Comparison of ENCODE assay signal across 8 mouse cellular contexts in the genomic region with DNA sequence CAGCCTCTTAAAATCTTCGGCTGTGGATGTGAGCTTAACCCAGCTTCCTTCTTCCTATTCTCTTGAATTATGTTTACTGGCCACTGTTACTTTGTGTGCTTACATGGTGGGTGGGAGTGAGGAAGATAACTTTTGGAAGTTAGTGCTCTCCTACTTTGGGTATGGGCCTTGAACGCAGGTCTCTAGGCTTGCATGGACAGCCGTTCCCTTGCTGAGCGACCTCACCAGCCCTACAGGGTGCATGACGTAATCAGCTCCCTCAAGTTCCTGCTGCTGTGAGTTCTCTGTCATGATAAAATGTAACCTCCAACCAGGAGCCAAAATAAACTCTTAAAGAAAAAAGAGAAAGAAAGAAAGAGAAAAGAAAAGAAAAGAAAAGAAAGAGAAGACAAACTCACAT. TPM values are rescaled to one million over a fixed set of nuclear protein-coding genes. Genes with fewer than 3 reads are reported as not detected.
DNase-seq lines count a peak whose midpoint lies in the region; ATAC-seq lines count a peak whose summit lies in the region.

No protein-coding gene starts in this region.

- peak overlapping the region; percentile 43; the same call in 1 of the 2 replicates for H3K4me2 ChIP-seq in hindbrain, embryonic 13.5 days
- H3K4me2 ChIP-seq in hindbrain, embryonic 11.5 days (replicated peaks; ENCODE audit: low read depth, low read length) = no peak overlapping the region

- H3K27ac ChIP-seq in hindbrain, embryonic 13.5 days = no peak overlapping the region
- H3K27ac ChIP-seq in hindbrain, embryonic 11.5 days (ENCODE audit: low read depth, low read length) = no peak overlapping the region
- H3K27ac ChIP-seq in macrophage = 0 out of 2 replicates have a peak overlapping the region, but pooled peaks have one; percentile 16

- H3K4me3 ChIP-seq in hindbrain, embryonic 13.5 days = no peak overlapping the region
- no peak overlapping the region for H3K4me3 ChIP-seq in hindbrain, embryonic 11.5 days (ENCODE audit: low read depth, low read length)
- H3K4me3 ChIP-seq in macrophage (ENCODE audit: inconsistent target) = peak overlapping the region; percentile 19; the same call in 1 of the 2 replicates

- H3K4me1 ChIP-seq in hindbrain, embryonic 13.5 days (replicated peaks) = peaks cover 27% of the 10 kb centered on the region
- H3K4me1 ChIP-seq in hindbrain, embryonic 11.5 days (replicated peaks; ENCODE audit: control insufficient read depth, insufficient read depth, low read length) = peaks cover 3% of the 10 kb centered on the region; the same call in 1 of the 2 replicates

- H3K79me2 ChIP-seq in macrophage (ENCODE audit: inconsistent target) = no peaks in the 10 kb centered on the region

- DNase-seq in hindbrain, embryonic 11.5 days (ENCODE audit: low spot score) = no peak
- DNase-seq in R1 (ENCODE audit: low read depth, low spot score) = peak; percentile 12
- no peak for DNase-seq in cerebellum, postnatal 36 days
- DNase-seq in thymus, adult 18-20 months = no peak
- no peak for DNase-seq in cerebellum, postnatal 4 days (ENCODE audit: low spot score in 2 of 2)

- H3K27me3 ChIP-seq in hindbrain, embryonic 13.5 days = no peaks in the 10 kb centered on the region
- no peaks in the 10 kb centered on the region; the same call in 1 of the 2 replicates for H3K27me3 ChIP-seq in hindbrain, embryonic 11.5 days (ENCODE audit: control insufficient read depth, insufficient read depth, low read length)

- no peak overlapping the region for H3K9ac ChIP-seq in hindbrain, embryonic 13.5 days
- H3K9ac ChIP-seq in hindbrain, embryonic 11.5 days (ENCODE audit: low read depth, low read length) = no peak overlapping the region

- no peaks in the 10 kb centered on the region for H3K9me3 ChIP-seq in hindbrain, embryonic 13.5 days
- H3K9me3 ChIP-seq in hindbrain, embryonic 11.5 days (ENCODE audit: control insufficient read depth, low read length) = no peaks in the 10 kb centered on the region

- ATAC-seq in hindbrain, embryonic 13.5 days (ENCODE audit: low FRiP score) = no peak
- ATAC-seq in hindbrain, embryonic 11.5 days (ENCODE audit: low FRiP score) = no peak
- peak; percentile 53 for ATAC-seq in granulocyte monocyte progenitor cell, adult 5-6 weeks (replicated peaks; ENCODE audit: poor library complexity, severe bottlenecking)

- WGBS in hindbrain, embryonic 13.5 days = 77% methylated on average over 5 of the region's 5 CpGs
- 80% methylated on average over 5 of the region's 5 CpGs for WGBS in hindbrain, embryonic 11.5 days
- WGBS in macrophage (ENCODE audit: missing documents) = 52% methylated on average over 5 of the region's 5 CpGs

- H3K36me3 ChIP-seq in hindbrain, embryonic 13.5 days = no peaks in the 10 kb centered on the region
- no peaks in the 10 kb centered on the region for H3K36me3 ChIP-seq in hindbrain, embryonic 11.5 days (ENCODE audit: control insufficient read depth, insufficient read depth, low read length)
- no peaks in the 10 kb centered on the region for H3K36me3 ChIP-seq in macrophage (ENCODE audit: inconsistent target)

RNA-seq across cellular contexts. Expression of a gene that starts 13.9 kb away (rescaled TPM):
- polyA plus RNA-seq in hindbrain, embryonic 13.5 days (2015; fragmentation: Nextera tagmentation; extraction: Ambion mirVana) = 1.0 and 1.1 TPM in 2 replicates
- 0.86 and 1.2 TPM in 2 replicates for polyA plus RNA-seq in hindbrain, embryonic 11.5 days (2014; fragmentation: Nextera tagmentation; extraction: Ambion mirVana)
- total RNA-seq in granulocyte monocyte progenitor cell, adult 5-6 weeks (2014; fragmentation: Nextera tagmentation) = not detected in 2 replicates
- total RNA-seq in granulocyte monocyte progenitor cell, adult 5-6 weeks (2017) = 0.30 TPM in 1 of 2 replicates, not detected in the other
- total RNA-seq in macrophage (2018; cell fraction: chromatin; rRNA removed) = under 1 TPM in 1 of 26 experiments, not detected in 25; 0.36 TPM
- under 1 TPM in 5 of 26 experiments, not detected in 21; 0.07 to 0.09 (median 0.09) TPM for total RNA-seq in macrophage (2018; cell fraction: cytosol; rRNA removed)
- total RNA-seq in macrophage (2018; cell fraction: nucleus; rRNA removed) = not detected
- polyA plus RNA-seq in macrophage (2018) = not detected in 3 replicates

RNA-seq across cellular contexts. Expression of a gene that starts 17.7 kb away (rescaled TPM):
- polyA plus RNA-seq in hindbrain, embryonic 13.5 days (2015; fragmentation: Nextera tagmentation; extraction: Ambion mirVana) = 7.3 and 8.2 TPM in 2 replicates
- polyA plus RNA-seq in hindbrain, embryonic 11.5 days (2014; fragmentation: Nextera tagmentation; extraction: Ambion mirVana) = 9.2 and 12.1 TPM in 2 replicates
- 0.73 and 0.98 TPM in 2 replicates for total RNA-seq in granulocyte monocyte progenitor cell, adult 5-6 weeks (2014; fragmentation: Nextera tagmentation)
- 4.1 and 4.5 TPM in 2 replicates for total RNA-seq in granulocyte monocyte progenitor cell, adult 5-6 weeks (2017)
- 1 to 10 TPM in 8 of 26 experiments, under 1 TPM in 10, not detected in 8; 0.20 to 2.9 (median 0.92) TPM for total RNA-seq in macrophage (2018; cell fraction: chromatin; rRNA removed)
- 1 to 10 TPM in 21 of 26 experiments, under 1 TPM in 5; 0.38 to 3.4 (median 2.3) TPM for total RNA-seq in macrophage (2018; cell fraction: cytosol; rRNA removed)
- total RNA-seq in macrophage (2018; cell fraction: nucleus; rRNA removed) = 1 to 10 TPM in 13 of 26 experiments, under 1 TPM in 13; 0.21 to 5.1 (median 1.00) TPM
- 2.4 to 2.9 TPM (median 2.5 TPM) in 3 replicates for polyA plus RNA-seq in macrophage (2018)

RNA-seq across cellular contexts. Expression of a gene that starts 25.7 kb away (rescaled TPM):
- polyA plus RNA-seq in hindbrain, embryonic 13.5 days (2015; fragmentation: Nextera tagmentation; extraction: Ambion mirVana) = 16.7 and 20.9 TPM in 2 replicates
- 10.6 and 13.9 TPM in 2 replicates for polyA plus RNA-seq in hindbrain, embryonic 11.5 days (2014; fragmentation: Nextera tagmentation; extraction: Ambion mirVana)
- total RNA-seq in granulocyte monocyte progenitor cell, adult 5-6 weeks (2014; fragmentation: Nextera tagmentation) = 1.1 and 1.4 TPM in 2 replicates
- 1.8 and 3.1 TPM in 2 replicates for total RNA-seq in granulocyte monocyte progenitor cell, adult 5-6 weeks (2017)
- total RNA-seq in macrophage (2018; cell fraction: chromatin; rRNA removed) = 1 to 10 TPM in 10 of 26 experiments, under 1 TPM in 12, not detected in 4; 0.30 to 5.2 (median 0.93) TPM
- total RNA-seq in macrophage (2018; cell fraction: cytosol; rRNA removed) = 1 to 10 TPM; 1.1 to 7.0 (median 4.0) TPM
- 1 to 10 TPM in 20 of 26 experiments, under 1 TPM in 6; 0.74 to 5.9 (median 1.8) TPM for total RNA-seq in macrophage (2018; cell fraction: nucleus; rRNA removed)
- 3.2 to 6.2 TPM (median 5.7 TPM) in 3 replicates for polyA plus RNA-seq in macrophage (2018)
